Mouse (Mus musculus) mesoderm, embryonic 11.5 days (tissue): Measurements from ENCODE around the gene Sf3b2.
A peak's percentile ranks its signal among the peaks of the same experiment; 100 is the strongest.
"Not testable (repeated sequence)": the region's sequence is repeated elsewhere in the genome, so short reads cannot be mapped to it uniquely, and the experiment has no call there.

Experiments used
- DNase-seq: peaks from one replicate; pipeline ENCODE4 v3.0.0-alpha.2; 2012; ENCODE audit warnings: low read depth, low spot score

The Sf3b2 gene

GRCm38 (mm10) chr19:5272801-5273733 lies 22.2 kb downstream of the Sf3b2 start, which contains the start of gene Pacs1:
Gene Pacs1 (minus strand): TSS chr19:5273119.
- DNase-seq: peak; percentile 94

GRCm38 (mm10) chr19:5272326-5272795 lies 22.9 kb downstream of the Sf3b2 start:
- peak; percentile 48 for DNase-seq

- DNase-seq: no peak
Observed at GRCm38 (mm10) chr19:5271430-5271829, 23.8 kb downstream of the Sf3b2 start.

GRCm38 (mm10) chr19:5269392-5269791 lies 25.9 kb downstream of the Sf3b2 start:
- no peak for DNase-seq

- DNase-seq: no peak
Observed at GRCm38 (mm10) chr19:5268875-5269274, 26.4 kb downstream of the Sf3b2 start.

GRCm38 (mm10) chr19:5268017-5268416 lies 27.2 kb downstream of the Sf3b2 start:
- DNase-seq: no peak

GRCm38 (mm10) chr19:5267015-5267414 lies 28.2 kb downstream of the Sf3b2 start:
- no peak for DNase-seq

- DNase-seq: no peak
Observed at GRCm38 (mm10) chr19:5257140-5257539, 38.1 kb downstream of the Sf3b2 start.

- DNase-seq: not testable (repeated sequence)
Observed at GRCm38 (mm10) chr19:5236981-5237380, 58.3 kb downstream of the Sf3b2 start.

GRCm38 (mm10) chr19:5232696-5233095 lies 62.6 kb downstream of the Sf3b2 start:
- no peak for DNase-seq

- DNase-seq: no peak
Observed at GRCm38 (mm10) chr19:5230110-5230509, 65.1 kb downstream of the Sf3b2 start.

- DNase-seq: no peak
Observed at GRCm38 (mm10) chr19:5224624-5225023, 70.6 kb downstream of the Sf3b2 start.

GRCm38 (mm10) chr19:5224077-5224476 lies 71.2 kb downstream of the Sf3b2 start:
- no peak for DNase-seq
